Mouse (Mus musculus) T-helper 17 cell (primary cell): ENCODE results near the gene Camk2n1.

Experiments
- in situ Hi-C, 2 experiments: fragments of 300-600 bp; cut with MboI, MseI; formaldehyde crosslinking; loops; 1 replicate in 1 of 2; 2 replicates in 1 of 2; pipeline ENCODE4 v1.15.1; 2025; ENCODE audit warnings: high pct_unique_total_duplicates in 2 of 2

Camk2n1 gene

GRCm38 (mm10) chr4:138463832-138464487, 9.8 kb downstream of the Camk2n1 start:
- in situ Hi-C loops: no loop called here

GRCm38 (mm10) chr4:138464667-138465353, 10.7 kb downstream of the Camk2n1 start:
- in situ Hi-C loops: no loop called here

GRCm38 (mm10) chr4:138465446-138465845, 11.3 kb downstream of the Camk2n1 start:
- in situ Hi-C loops: no loop called here

GRCm38 (mm10) chr4:138466690-138467089, 12.6 kb downstream of the Camk2n1 start:
- in situ Hi-C loops: no loop called here

- in situ Hi-C loops: no loop called here
These were observed 13.3 kb downstream of the Camk2n1 start for GRCm38 (mm10) chr4:138467451-138467850.

GRCm38 (mm10) chr4:138469080-138469479, 15.0 kb downstream of the Camk2n1 start:
- in situ Hi-C loops: no loop called here

- in situ Hi-C loops: no loop called here
These were observed 17.1 kb downstream of the Camk2n1 start for GRCm38 (mm10) chr4:138471241-138471640.

GRCm38 (mm10) chr4:138479595-138479994, 25.5 kb downstream of the Camk2n1 start:
- in situ Hi-C loops: no loop called here

GRCm38 (mm10) chr4:138480962-138481361, 26.8 kb downstream of the Camk2n1 start:
- in situ Hi-C loops: no loop called here

GRCm38 (mm10) chr4:138482721-138483120, 28.6 kb downstream of the Camk2n1 start:
- in situ Hi-C loops: no loop called here

- in situ Hi-C loops: no loop called here
These were observed 34.1 kb downstream of the Camk2n1 start for GRCm38 (mm10) chr4:138488241-138488640.

- in situ Hi-C loops: no loop called here
These were observed 37.0 kb downstream of the Camk2n1 start for GRCm38 (mm10) chr4:138491088-138491487.

- in situ Hi-C loops: no loop called here
These were observed 39.3 kb downstream of the Camk2n1 start for GRCm38 (mm10) chr4:138493161-138494001.

GRCm38 (mm10) chr4:138494905-138495304, 40.8 kb downstream of the Camk2n1 start:
- in situ Hi-C loops: no loop called here

- in situ Hi-C loops: no loop called here
These were observed 41.7 kb downstream of the Camk2n1 start for GRCm38 (mm10) chr4:138495775-138496174.

GRCm38 (mm10) chr4:138496746-138497520, 42.8 kb downstream of the Camk2n1 start:
- in situ Hi-C loops: no loop called here

- in situ Hi-C loops: loop anchor here in 1 of 2 experiments (25.0 kb wide), 1 partner anchor 1563 kb away; no protein-coding TSS in a partner anchor
These were observed 45.9 kb downstream of the Camk2n1 start for GRCm38 (mm10) chr4:138499856-138500645.

GRCm38 (mm10) chr4:138501048-138501447, 46.9 kb downstream of the Camk2n1 start:
- in situ Hi-C loops: loop anchor here in 1 of 2 experiments (25.0 kb wide), 1 partner anchor 1564 kb away; no protein-coding TSS in a partner anchor

- in situ Hi-C loops: loop anchor here in 1 of 2 experiments (25.0 kb wide), 1 partner anchor 1567 kb away; no protein-coding TSS in a partner anchor
These were observed 50.6 kb downstream of the Camk2n1 start for GRCm38 (mm10) chr4:138504632-138505101.
